Mouse (Mus musculus): ENCODE measurements around the gene Hmcn2. TPM values are rescaled to one million over a fixed set of nuclear protein-coding genes. Genes with fewer than 3 reads are reported as not detected.

Hmcn2 gene
- polyA plus RNA-seq, 1 experiment from 2014 or later = 0.32 TPM

DNA sequence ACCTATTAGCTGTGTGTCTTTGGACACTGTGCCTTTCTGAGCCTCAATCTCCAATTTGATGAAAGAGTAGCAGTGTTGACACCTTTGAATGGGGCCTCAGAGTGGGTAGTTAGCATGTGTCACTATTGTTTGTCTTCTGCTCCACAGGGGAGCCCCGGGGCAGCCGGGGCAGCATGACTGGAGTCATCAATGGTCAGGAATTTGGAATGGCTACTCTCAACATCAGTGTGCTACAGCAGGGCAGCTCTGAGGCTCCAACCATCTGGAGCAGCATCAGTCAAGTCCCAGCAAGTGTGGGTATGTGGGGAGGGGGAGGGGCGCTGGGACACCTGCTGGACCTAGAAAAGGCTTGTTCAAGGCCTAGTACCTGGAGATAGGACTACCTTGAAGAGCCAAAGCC is 136.4 kb downstream of the Hmcn2 start:
- ATAC-seq (replicated peaks) = no peak
- WGBS = 31% methylated on average over 3 of the region's 3 CpGs

DNA sequence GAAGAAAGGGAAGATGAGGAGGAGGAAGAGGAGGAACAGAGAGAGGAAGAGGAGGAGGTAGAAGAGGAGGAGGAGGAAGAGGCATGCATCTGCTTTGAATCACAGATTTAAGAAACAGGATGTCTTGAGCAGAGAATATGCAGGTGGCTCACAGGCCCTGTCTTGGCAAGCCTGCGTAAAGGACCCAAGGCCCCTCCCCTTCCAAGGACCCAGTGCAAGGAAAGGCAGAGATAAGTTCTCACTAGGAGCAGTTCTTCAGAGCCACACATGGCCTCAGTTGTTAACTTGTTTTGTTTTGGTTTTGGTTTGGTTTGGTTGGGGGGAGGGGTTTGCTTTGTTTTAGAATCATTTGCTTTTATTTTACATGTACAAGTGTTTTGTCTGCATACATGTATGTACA is 137.3 kb downstream of the Hmcn2 start:
- 77% methylated on average over 1 of the region's 1 CpGs for WGBS
- Histone ChIP-seq H3K36me3 (replicated peaks) (no peaks in the 10 kb centered on the region), H3K9me3 (no peaks in the 10 kb centered on the region), H3K4me2 (no peak overlapping the region), H3K27ac (no peak overlapping the region), H3K27me3 (replicated peaks) (0 out of 2 replicates have a peak, but pooled peaks cover 4% of the 10 kb centered on the region), H3K9ac (no peak overlapping the region), H3K4me1 (peaks cover 15% of the 10 kb centered on the region), H3K4me3 (no peak overlapping the region)
- ATAC-seq (replicated peaks) = no peak

More for the DNA sequence above, 136.4 kb downstream of the Hmcn2 start:
- 0 out of 2 replicates have a peak, but pooled peaks cover 4% of the 10 kb centered on the region for H3K27me3 ChIP-seq (replicated peaks)
- no peak overlapping the region for H3K4me3 ChIP-seq
- H3K36me3 ChIP-seq (replicated peaks) = no peaks in the 10 kb centered on the region
- H3K27ac ChIP-seq = no peak overlapping the region
- no peak overlapping the region for H3K4me2 ChIP-seq
- no peak overlapping the region for H3K9ac ChIP-seq
- peaks cover 15% of the 10 kb centered on the region for H3K4me1 ChIP-seq
- H3K9me3 ChIP-seq = no peaks in the 10 kb centered on the region

DNA sequence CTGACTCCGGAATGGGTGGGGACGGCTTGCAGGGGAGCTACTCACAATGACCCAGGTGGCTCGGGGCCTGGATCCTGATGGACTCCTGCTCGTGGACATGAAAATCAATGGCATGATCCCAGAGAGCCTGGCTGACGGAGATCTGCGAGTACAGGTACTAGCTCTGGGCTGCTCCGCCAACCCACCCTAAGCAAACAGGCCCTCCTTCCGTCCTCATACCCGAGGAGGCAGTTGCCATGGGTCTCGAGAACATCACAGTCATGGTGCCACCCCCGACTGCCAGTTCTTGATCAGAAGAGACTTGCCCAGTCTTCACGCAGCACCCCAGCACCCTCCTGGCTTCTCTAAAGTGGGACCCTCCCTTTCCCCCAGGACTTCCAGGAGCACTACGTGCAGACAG is 138.8 kb downstream of the Hmcn2 start:
- WGBS = 84% methylated on average over 13 of the region's 13 CpGs
- Histone ChIP-seq H3K9ac (no peak overlapping the region), H3K4me2 (no peak overlapping the region), H3K4me1 (peaks cover 15% of the 10 kb centered on the region), H3K4me3 (no peak overlapping the region), H3K27ac (no peak overlapping the region), H3K27me3 (replicated peaks) (peaks cover 9% of the 10 kb centered on the region; the same call in 1 of the 2 replicates), H3K9me3 (no peaks in the 10 kb centered on the region), H3K36me3 (replicated peaks) (no peaks in the 10 kb centered on the region)
- no peak for ATAC-seq (replicated peaks)

DNA sequence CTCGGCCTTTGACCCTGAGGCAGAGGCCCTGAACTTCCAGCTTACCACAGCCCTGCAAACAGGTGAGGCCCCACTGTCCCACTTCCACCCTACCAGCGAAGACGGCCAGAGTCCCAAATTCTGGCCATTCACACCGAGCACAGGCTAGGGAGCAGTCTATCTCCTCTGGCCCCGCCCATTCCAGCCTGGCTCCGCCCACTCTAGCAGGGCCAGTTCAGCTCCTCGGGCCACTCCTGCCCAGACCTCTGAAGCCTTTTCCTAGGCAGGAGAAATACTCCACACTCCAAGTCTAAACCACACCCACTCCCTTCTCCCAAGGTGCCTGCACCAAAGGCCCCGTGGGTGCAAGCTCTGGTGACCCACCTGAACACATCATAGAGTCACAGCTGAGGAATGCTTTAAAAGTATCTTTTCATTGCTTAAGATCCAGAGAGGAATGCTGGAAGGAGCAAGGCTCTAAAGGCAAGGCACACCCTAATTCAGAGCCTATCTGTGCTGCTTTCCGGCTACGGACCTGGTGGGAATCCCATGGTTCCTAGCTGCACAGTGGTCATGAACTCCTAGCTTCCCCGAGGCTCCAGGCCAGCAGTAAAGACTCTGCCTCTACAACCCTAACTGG is 139.5 kb downstream of the Hmcn2 start:
- Histone ChIP-seq H3K4me1 (peaks cover 15% of the 10 kb centered on the region), H3K9me3 (no peaks in the 10 kb centered on the region), H3K27ac (no peak overlapping the region), H3K9ac (no peak overlapping the region), H3K4me2 (no peak overlapping the region), H3K4me3 (no peak overlapping the region), H3K36me3 (replicated peaks) (no peaks in the 10 kb centered on the region), H3K27me3 (replicated peaks) (peaks cover 13% of the 10 kb centered on the region)
- 39% methylated on average over 11 of the region's 11 CpGs for WGBS
- ATAC-seq (replicated peaks) = no peak

DNA sequence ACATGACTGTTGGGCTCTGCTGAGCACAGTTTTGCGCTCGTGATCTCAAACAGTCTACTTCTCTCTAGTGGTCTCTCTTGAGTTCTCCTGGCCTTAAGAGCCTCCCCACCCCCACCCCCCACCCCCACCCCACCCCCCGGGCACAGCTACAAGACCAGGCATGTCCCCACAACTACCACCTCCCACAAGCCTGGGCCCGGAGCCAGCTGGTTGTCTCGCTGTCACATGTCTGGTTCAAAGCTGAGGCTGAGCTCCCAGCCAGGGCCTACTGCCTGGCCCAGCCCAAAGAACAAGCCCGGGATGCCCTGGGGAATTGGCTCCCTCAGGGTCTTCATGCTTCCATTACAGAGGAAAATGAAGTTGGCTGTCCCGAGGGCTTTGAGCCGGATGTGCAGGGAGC is 140.1 kb downstream of the Hmcn2 start:
- WGBS = 72% methylated on average over 8 of the region's 8 CpGs
- Histone ChIP-seq H3K4me1 (peaks cover 10% of the 10 kb centered on the region; the same call in 1 of the 2 replicates), H3K36me3 (replicated peaks) (no peaks in the 10 kb centered on the region), H3K27ac (no peak overlapping the region), H3K4me2 (no peak overlapping the region), H3K4me3 (no peak overlapping the region), H3K27me3 (replicated peaks) (peaks cover 18% of the 10 kb centered on the region), H3K9ac (no peak overlapping the region), H3K9me3 (no peaks in the 10 kb centered on the region)
- ATAC-seq (replicated peaks) = no peak

DNA sequence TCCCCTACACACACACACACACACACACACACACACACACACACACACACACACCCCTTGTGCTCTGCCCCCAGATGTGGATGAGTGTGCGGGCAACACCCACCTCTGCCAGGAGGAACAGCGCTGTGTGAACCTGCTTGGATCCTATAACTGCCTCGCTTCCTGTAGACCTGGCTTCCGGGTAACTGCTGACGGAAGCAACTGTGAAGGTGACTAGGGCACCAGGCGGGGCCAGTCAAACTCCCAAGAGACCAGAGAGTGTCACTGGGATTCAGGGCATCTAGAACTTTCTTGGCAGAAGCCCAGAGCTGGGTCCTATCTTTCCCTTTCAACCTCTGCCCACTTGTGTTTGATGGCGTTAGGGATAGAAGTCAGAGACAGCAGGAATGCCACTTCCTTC is 141.2 kb downstream of the Hmcn2 start:
- Histone ChIP-seq H3K9me3 (no peaks in the 10 kb centered on the region), H3K9ac (no peak overlapping the region), H3K4me2 (no peak overlapping the region), H3K36me3 (replicated peaks) (no peaks in the 10 kb centered on the region), H3K4me1 (peaks cover 13% of the 10 kb centered on the region), H3K27me3 (replicated peaks) (peaks cover 29% of the 10 kb centered on the region), H3K27ac (no peak overlapping the region), H3K4me3 (no peak overlapping the region)
- 91% methylated on average over 7 of the region's 7 CpGs for WGBS
- no peak for ATAC-seq (replicated peaks)

DNA sequence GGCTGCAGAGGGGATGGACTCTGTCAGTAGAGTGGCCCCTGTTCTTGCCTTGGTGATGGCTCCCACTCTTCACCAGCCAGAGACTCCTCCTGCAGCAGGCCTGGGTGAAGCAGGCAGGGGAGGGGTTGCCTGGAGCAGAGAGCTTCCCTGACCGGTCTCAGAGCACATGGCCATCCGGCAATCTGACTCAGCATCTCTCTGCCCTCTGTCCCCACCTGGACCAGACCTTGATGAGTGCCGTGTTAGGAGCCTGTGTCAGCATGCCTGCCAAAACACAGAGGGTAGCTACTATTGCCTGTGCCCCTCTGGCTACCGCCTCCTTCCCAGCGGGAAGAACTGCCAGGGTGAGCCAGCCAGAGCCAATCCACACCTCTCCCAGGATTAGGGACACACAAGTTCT is 144.2 kb downstream of the Hmcn2 start:
- Histone ChIP-seq H3K4me3 (no peak overlapping the region), H3K27me3 (replicated peaks) (peaks cover 39% of the 10 kb centered on the region), H3K4me2 (no peak overlapping the region), H3K9ac (no peak overlapping the region), H3K36me3 (replicated peaks) (no peaks in the 10 kb centered on the region), H3K27ac (no peak overlapping the region), H3K4me1 (peaks cover 10% of the 10 kb centered on the region), H3K9me3 (no peaks in the 10 kb centered on the region)
- ATAC-seq (replicated peaks) = 0 out of 2 replicates have a peak, but pooled peaks have one; percentile 4
- 52% methylated on average over 5 of the region's 5 CpGs for WGBS

DNA sequence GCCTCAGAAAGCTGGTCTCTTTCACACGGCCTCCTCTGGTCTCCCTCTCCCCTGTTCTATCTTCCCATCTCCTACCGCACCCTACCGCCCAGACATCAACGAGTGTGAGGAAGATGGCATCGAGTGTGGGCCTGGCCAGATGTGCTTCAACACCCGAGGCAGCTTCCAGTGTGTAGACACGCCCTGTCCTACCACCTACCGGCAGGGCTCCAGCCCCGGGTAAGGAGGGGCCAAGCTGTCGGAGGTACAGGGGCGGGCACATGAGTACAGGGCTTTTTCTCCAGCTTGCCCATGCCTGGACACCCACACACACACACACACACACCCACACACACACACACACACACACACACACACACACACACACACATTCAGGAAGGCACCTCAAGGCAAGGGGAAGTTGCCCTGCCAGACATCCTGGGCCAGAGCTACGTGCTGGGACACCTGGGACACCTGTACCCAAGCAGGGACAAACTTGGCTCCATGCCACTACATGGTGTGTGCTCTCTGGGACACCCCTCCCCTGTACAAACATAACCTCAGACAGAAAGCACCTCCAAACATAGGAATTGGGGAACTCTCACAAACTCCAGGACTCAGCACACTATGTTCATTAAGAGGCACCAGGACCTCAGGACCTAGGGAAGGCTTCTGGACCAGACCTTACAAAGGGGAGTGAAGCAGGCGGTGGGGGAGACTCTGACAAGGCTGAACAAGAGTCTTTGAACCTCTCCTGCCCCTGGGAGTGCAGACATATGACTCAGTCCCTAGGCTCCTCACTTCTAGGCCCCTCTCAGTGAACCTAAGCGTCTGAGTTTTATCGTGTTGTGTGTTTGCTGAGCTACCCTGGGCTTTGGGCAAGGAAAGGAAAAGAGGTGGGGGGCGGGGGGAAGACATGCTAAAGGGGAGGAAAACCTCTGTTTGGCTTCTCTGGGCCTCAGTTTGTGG is 145.0 kb downstream of the Hmcn2 start:
- Histone ChIP-seq H3K4me2 (peak overlapping the region; percentile 80), H3K9ac (no peak overlapping the region), H3K4me1 (peaks cover 10% of the 10 kb centered on the region), H3K9me3 (no peaks in the 10 kb centered on the region), H3K36me3 (replicated peaks) (no peaks in the 10 kb centered on the region), H3K27ac (no peak overlapping the region), H3K27me3 (replicated peaks) (peaks cover 36% of the 10 kb centered on the region), H3K4me3 (peak overlapping the region; percentile 42)
- 48% methylated on average over 16 of the region's 16 CpGs for WGBS
- ATAC-seq (replicated peaks) = peak; percentile 30; the same call in 1 of the 2 replicates

DNA sequence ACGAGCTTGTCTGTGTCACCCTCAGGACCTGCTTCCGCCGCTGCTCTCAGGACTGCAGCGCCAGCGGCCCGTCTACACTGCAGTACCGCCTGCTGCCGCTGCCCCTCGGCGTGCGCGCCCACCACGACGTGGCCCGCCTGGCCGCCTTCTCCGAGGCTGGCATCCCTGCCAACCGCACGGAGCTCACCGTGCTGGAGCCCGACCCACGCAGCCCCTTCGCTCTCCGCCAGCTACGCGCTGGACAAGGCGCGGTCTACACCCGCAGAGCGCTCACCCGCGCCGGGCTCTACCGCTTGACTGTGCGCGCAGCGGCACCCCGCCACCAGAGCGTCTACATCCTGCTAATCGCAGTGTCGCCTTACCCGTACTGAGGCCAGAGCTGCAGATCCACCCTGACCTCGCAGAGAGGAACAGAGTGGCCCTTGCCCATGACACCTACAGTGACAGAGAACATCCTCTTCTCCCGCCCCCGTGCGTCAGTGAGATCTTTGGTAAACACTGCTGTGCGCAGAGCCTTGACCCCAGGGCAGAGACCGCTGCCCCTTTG is 145.9 kb downstream of the Hmcn2 start:
- H3K9ac ChIP-seq = peak overlapping the region; percentile 52
- peak overlapping the region; percentile 80 for H3K4me2 ChIP-seq
- peaks cover 10% of the 10 kb centered on the region for H3K4me1 ChIP-seq
- H3K27me3 ChIP-seq (replicated peaks) = peaks cover 36% of the 10 kb centered on the region
- no peaks in the 10 kb centered on the region for H3K9me3 ChIP-seq
- H3K27ac ChIP-seq = no peak overlapping the region
- peak overlapping the region; percentile 42 for H3K4me3 ChIP-seq
- ATAC-seq (replicated peaks) = peak; percentile 58
- under 1% methylated on average over 48 of the region's 48 CpGs for WGBS
- H3K36me3 ChIP-seq (replicated peaks) = no peaks in the 10 kb centered on the region

DNA sequence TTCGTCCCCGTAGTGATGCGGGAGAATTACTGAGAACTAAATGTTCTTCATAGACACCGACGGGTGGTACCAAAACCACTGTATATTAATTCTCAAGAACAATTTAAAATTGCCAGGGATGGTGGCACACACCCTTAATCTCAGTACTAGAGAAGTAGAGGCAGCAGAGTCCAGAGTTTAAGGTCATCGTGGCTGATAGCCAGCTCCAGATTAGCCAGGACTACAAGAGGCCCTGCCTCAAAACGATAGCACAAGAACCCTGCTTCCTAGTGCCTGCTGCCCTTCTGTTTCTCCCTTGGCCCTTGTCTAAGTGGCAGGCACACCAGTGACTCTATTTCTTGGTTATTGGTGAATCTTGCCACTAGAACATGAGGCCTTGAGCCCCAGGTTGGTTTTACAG is 146.7 kb downstream of the Hmcn2 start:
- Histone ChIP-seq H3K9me3 (no peaks in the 10 kb centered on the region), H3K4me2 (no peak overlapping the region), H3K4me3 (no peak overlapping the region), H3K36me3 (replicated peaks) (no peaks in the 10 kb centered on the region), H3K27me3 (replicated peaks) (peaks cover 36% of the 10 kb centered on the region), H3K27ac (no peak overlapping the region), H3K4me1 (peaks cover 10% of the 10 kb centered on the region), H3K9ac (no peak overlapping the region)
- 77% methylated on average over 7 of the region's 7 CpGs for WGBS
- no peak for ATAC-seq (replicated peaks)

DNA sequence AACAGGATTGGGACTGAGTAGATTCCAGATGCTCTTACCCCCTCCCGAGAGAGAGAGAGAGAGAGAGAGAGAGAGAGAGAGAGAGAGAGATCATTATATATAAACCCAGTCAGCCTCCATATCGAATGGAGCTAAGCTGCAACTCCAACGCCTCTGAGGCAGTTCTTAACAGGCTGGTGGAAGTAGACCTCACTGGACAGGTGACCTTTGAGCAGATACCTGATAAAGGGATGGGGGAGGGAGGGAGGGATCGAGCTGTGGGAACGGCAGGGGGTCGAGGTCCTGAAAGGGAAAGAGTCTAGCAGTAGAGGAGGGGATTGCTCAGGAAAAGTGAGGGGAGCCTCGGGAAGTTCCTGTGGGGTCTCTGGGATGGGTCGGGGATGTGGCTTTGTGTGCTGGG is 147.8 kb downstream of the Hmcn2 start:
- H3K4me3 ChIP-seq = no peak overlapping the region
- H3K27me3 ChIP-seq (replicated peaks) = peaks cover 36% of the 10 kb centered on the region
- H3K27ac ChIP-seq = no peak overlapping the region
- H3K9ac ChIP-seq = no peak overlapping the region
- no peaks in the 10 kb centered on the region for H3K9me3 ChIP-seq
- peaks cover 10% of the 10 kb centered on the region for H3K4me1 ChIP-seq
- ATAC-seq (replicated peaks) = no peak
- no peak overlapping the region for H3K4me2 ChIP-seq
- H3K36me3 ChIP-seq (replicated peaks) = no peaks in the 10 kb centered on the region
- WGBS = 34% methylated on average over 8 of the region's 8 CpGs

DNA sequence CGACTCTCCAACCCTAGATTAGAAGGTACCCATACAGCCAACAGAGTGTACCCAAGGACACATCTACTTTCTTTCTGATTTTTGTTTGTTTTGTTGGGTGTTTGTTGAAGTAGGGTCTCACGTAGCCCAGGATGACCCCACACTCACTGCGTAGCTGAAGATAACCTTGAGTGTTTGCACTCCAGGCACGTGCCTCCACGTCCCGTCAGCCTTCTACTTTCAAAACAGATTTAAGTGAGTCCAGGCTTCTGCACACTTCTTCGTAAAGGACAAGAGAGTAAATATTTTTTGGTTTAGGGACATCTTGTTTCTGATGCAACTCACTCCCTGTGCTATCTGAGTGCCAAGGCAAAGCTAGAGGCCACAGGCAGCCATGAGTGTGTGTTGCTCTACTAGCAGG is 149.0 kb downstream of the Hmcn2 start:
- H3K4me2 ChIP-seq = no peak overlapping the region
- H3K36me3 ChIP-seq (replicated peaks) = no peaks in the 10 kb centered on the region
- H3K27ac ChIP-seq = no peak overlapping the region
- ATAC-seq (replicated peaks) = no peak
- H3K9me3 ChIP-seq = no peaks in the 10 kb centered on the region
- WGBS = 87% methylated on average over 7 of the region's 7 CpGs
- H3K4me1 ChIP-seq = peaks cover 10% of the 10 kb centered on the region
- H3K27me3 ChIP-seq (replicated peaks) = peaks cover 35% of the 10 kb centered on the region
- no peak overlapping the region for H3K9ac ChIP-seq
- H3K4me3 ChIP-seq = no peak overlapping the region
